Mouse (Mus musculus) small intestine, adult 10 weeks (tissue): ENCODE results near the gene Lypd8. TPM values are rescaled to one million over a fixed set of nuclear protein-coding genes. Genes with fewer than 3 reads are reported as not detected.

Experiments
- polyA plus RNA-seq: library from polyadenylated mRNA; stranded (reverse); fragments of 350-450 nt; fragmentation: Illumina TruSeq; extraction: RNeasy Lipid Tissue Mini Kit (QIAGEN cat#74804); gene quantifications from one replicate; pipeline ENCODE4 v1.2.3, GENCODE M21; 2014; ENCODE audit warnings: low replicate concordance

Gene Lypd8
- 654 TPM for polyA plus RNA-seq

DNA sequence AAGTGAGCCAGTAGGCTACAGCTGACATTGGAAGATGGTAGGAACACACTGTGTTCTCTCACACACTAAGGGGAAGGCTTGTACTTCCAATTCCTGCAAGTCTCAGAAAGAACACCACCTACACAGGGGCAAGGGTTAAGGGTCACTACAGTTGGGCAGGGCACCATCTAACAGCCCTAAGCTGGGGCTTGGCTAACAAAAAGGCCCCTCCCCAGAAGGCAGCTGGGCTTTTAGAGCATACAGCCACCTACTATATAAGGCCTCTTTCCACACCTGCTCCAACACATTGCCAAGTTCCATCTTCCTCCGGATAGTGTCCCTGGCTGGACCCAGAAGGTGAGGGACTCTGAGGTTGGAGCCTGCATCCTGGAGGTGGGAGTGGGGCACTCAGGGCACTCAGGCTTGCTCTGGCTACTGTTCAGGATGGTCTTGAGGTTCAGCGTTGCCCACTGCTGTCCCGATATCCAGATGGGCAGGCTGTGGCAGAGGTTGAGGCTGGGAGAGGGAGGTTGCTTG, at the start of gene Lypd8:
Lypd8 (plus strand) TSS at position 281 of the 516 bp plus-strand sequence.

GRCm38 (mm10) chr11:58330276-58331148, 48.3 kb upstream of the Lypd8 start, which contains the start of the genes Zfp672 and Sh3bp5l:
Zfp672 (minus strand) TSS chr11:58330339.
Sh3bp5l (plus strand) TSS chr11:58330724.

DNA sequence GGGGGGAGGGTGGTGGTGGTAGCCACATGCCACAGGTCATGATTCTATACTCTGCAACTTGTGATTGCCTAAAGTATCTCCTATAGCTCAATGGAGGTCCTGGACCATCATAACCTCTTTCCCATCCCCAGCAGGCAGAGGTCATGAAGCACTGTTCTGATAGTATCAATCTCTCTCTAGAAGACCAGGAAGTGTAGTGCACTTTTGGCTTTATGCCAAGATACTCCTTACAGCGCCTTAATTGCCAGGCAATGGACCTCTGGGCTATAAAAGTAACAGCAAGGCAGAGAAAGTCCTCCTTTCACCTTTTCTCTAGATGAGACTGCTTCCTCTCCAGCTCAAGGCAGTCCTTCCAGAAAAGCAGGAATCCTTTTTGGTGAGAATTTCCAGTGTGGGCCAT, 42.0 kb downstream of the Lypd8 start, which contains the start of gene 1810065E05Rik:
1810065E05Rik (plus strand) TSS at position 297 of the 400 bp plus-strand sequence.

DNA sequence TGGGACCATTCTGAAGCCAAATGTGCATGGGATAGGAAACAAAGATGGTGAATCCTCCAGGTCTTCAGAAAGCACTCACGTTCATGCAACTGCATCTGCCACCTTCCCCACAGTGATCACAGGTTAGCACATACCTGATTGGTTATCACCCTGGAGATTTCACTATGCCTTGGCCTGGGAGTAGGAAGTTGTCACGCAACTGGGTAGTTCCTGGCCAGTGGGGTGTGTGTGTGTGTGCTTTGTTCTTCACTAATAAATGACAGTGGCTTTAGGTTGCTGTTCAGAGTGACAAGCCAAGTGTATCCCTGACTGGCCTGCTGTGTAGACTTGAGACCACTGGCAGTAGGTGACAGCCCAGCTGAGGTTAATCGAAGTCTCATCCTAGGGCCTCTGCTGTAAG, 53.4 kb downstream of the Lypd8 start, which contains the start of gene Gm12253:
Gm12253 (plus strand) TSS at position 301 of the 400 bp plus-strand sequence.

Other genes starting within 250 kb of the Lypd8 start
- gene Gemin5, start 210.5 kb upstream of the Lypd8 start, polyA plus RNA-seq: 1.6 TPM
- 20.5 TPM for gene Mrpl22, start 207.4 kb upstream of the Lypd8 start, polyA plus RNA-seq
- 31.3 TPM for gene Igtp, start 179.5 kb upstream of the Lypd8 start, polyA plus RNA-seq
- gene Irgm2, start 179.4 kb upstream of the Lypd8 start, polyA plus RNA-seq: 23.6 TPM
- gene 4930438A08Rik, start 104.2 kb upstream of the Lypd8 start, polyA plus RNA-seq: not detected
- gene Zfp692, start 72.0 kb upstream of the Lypd8 start, polyA plus RNA-seq: 0.59 TPM
- gene Zfp672, start 48.7 kb upstream of the Lypd8 start, polyA plus RNA-seq: 52.8 TPM
- 0.63 TPM for gene Sh3bp5l, start 48.3 kb upstream of the Lypd8 start, polyA plus RNA-seq
- 0.52 TPM for gene 1810065E05Rik, start 42.1 kb downstream of the Lypd8 start, polyA plus RNA-seq
- not detected for gene Gm12253, start 53.5 kb downstream of the Lypd8 start, polyA plus RNA-seq
- not detected for gene Lypd9, start 73.9 kb downstream of the Lypd8 start, polyA plus RNA-seq
- not detected for gene Olfr30, start 83.2 kb downstream of the Lypd8 start, polyA plus RNA-seq
- not detected for gene Olfr332, start 113.5 kb downstream of the Lypd8 start, polyA plus RNA-seq
- gene Olfr331, start 123.5 kb downstream of the Lypd8 start, polyA plus RNA-seq: not detected
- gene Olfr330, start 155.8 kb downstream of the Lypd8 start, polyA plus RNA-seq: not detected
- not detected for gene Olfr329-ps, start 167.4 kb downstream of the Lypd8 start, polyA plus RNA-seq
- gene Olfr328, start 176.6 kb downstream of the Lypd8 start, polyA plus RNA-seq: not detected
- gene Olfr224, start 191.5 kb downstream of the Lypd8 start, polyA plus RNA-seq: not detected
- not detected for gene Olfr325, start 198.7 kb downstream of the Lypd8 start, polyA plus RNA-seq
- gene Olfr324, start 216.1 kb downstream of the Lypd8 start, polyA plus RNA-seq: not detected
- 1,849 TPM for gene 2210407C18Rik, start 237.0 kb downstream of the Lypd8 start, polyA plus RNA-seq